Mouse (Mus musculus): Measurements from ENCODE around the gene Grb7.

The Grb7 gene

DNA sequence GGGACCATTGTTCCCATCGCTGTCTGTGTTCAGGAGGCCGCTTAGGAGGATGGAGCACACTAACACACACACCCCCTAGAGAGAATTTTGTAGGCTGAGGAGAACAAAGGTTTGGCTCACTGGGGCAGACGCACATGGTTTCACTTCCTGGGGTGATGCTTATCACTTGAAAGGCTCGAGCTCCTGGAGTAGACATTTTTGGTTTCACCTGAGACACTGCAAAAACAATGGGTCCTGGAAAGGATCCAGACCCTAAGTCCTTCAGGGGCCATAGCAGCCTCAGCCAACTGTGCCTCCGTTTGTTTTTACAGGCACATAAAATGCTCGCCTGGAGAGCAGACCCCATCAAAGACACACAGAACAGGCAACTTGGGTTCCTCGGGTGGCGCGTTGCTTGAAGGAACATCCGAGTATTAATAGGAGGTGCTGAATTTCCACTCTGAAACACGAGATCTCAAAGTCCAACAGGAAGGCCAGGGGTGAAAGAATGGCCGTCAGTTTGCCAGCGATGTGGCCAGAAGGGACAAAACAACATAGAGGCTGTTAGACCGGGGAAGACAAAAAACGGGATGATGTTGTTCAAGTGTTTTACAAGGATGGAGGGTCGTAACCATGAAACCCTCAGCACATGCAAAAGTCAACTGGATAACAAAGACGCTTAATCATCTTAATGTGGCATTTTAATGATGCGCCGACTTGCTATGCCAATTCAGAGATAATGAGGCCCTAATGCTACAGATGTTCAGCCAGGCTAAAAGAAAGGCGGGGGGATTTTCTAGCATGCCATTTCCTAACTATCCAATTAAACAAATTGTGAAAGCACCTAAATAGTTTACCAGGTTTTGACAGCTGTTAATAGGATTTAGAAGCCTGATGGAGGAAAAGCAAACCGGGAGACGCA lies 51.4 kb downstream of the Grb7 start:
- no peak for DNase-seq (ENCODE audit: low read depth, low spot score)

DNA sequence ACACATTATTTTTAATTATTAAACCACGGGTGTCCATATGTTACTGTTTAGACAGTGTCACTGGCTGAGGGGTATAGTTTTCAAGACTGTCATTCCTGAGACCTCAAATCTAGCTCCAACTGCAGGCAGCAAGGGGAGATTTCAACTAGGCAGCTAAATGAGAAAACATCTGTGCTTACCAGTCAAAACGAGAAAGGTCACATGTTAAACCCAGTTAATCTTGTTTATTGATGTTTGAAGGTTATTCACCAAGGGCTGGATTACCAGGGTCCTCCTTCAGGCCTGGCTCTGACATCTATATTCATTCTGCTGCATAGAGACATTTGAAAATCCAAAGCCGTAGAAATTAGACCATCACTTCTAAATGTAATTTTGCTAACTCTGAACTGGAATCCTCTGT lies 58.7 kb downstream of the Grb7 start:
- DNase-seq (ENCODE audit: low read depth, low spot score) = no peak

Data from retina, adult 2 months (tissue).